Mouse (Mus musculus): Measurements from ENCODE around the gene Sorcs2.
A peak's percentile ranks its signal among the peaks of the same experiment; 100 is the strongest.

Gene Sorcs2

GRCm38 (mm10) chr5:36320667-36321066 lies 77.3 kb downstream of the Sorcs2 start:
- no peak for TF ChIP-seq NANOG (IDR thresholded peaks at IDR 0.05; ENCODE audit: borderline replicate concordance, low read length)
- no peak for TF ChIP-seq POU5F1 (IDR thresholded peaks at IDR 0.05; ENCODE audit: borderline replicate concordance, low read length)
- TF ChIP-seq CTCF (conservative IDR thresholded peaks at IDR 0.05; ENCODE audit: low read length) = no peak
- peaks cover 33% of the 10 kb centered on the region for H3K4me1 ChIP-seq (replicated peaks; ENCODE audit: low read depth, low read length)

GRCm38 (mm10) chr5:36317641-36318368 lies 80.1 kb downstream of the Sorcs2 start:
- no peak overlapping the region for H3K4me3 ChIP-seq (replicated peaks; ENCODE audit: low read length)
- no peaks in the 10 kb centered on the region for H3K9me3 ChIP-seq (ENCODE audit: low read length)
- peaks cover 57% of the 10 kb centered on the region for H3K4me1 ChIP-seq (replicated peaks; ENCODE audit: low read depth, low read length)
- H3K36me3 ChIP-seq (ENCODE audit: insufficient read depth, low read length) = no peaks in the 10 kb centered on the region
- no peaks in the 10 kb centered on the region for H3K27me3 ChIP-seq (ENCODE audit: insufficient read depth, low read length)
- TF ChIP-seq CTCF (conservative IDR thresholded peaks at IDR 0.05; ENCODE audit: low read length) (no peak), POU5F1 (IDR thresholded peaks at IDR 0.05; ENCODE audit: borderline replicate concordance, low read length) (no peak), NANOG (IDR thresholded peaks at IDR 0.05; ENCODE audit: borderline replicate concordance, low read length) (no peak)

More at GRCm38 (mm10) chr5:36320667-36321066, 77.3 kb downstream of the Sorcs2 start:
- Histone ChIP-seq H3K36me3 (ENCODE audit: insufficient read depth, low read length) (no peaks in the 10 kb centered on the region), H3K9me3 (ENCODE audit: low read length) (no peaks in the 10 kb centered on the region), H3K4me3 (replicated peaks; ENCODE audit: low read length) (no peak overlapping the region), H3K27me3 (ENCODE audit: insufficient read depth, low read length) (no peaks in the 10 kb centered on the region)

- H3K4me1 ChIP-seq (replicated peaks; ENCODE audit: low read depth, low read length) = peaks cover 33% of the 10 kb centered on the region
- no peaks in the 10 kb centered on the region for H3K36me3 ChIP-seq (ENCODE audit: insufficient read depth, low read length)
- TF ChIP-seq CTCF (conservative IDR thresholded peaks at IDR 0.05; ENCODE audit: low read length) (no peak), NANOG (IDR thresholded peaks at IDR 0.05; ENCODE audit: borderline replicate concordance, low read length) (no peak), POU5F1 (IDR thresholded peaks at IDR 0.05; ENCODE audit: borderline replicate concordance, low read length) (no peak)
- H3K4me3 ChIP-seq (replicated peaks; ENCODE audit: low read length) = no peak overlapping the region
- no peaks in the 10 kb centered on the region for H3K9me3 ChIP-seq (ENCODE audit: low read length)
- H3K27me3 ChIP-seq (ENCODE audit: insufficient read depth, low read length) = no peaks in the 10 kb centered on the region
Measured at GRCm38 (mm10) chr5:36315106-36315505, 82.8 kb downstream of the Sorcs2 start.

- peaks cover 31% of the 10 kb centered on the region for H3K4me1 ChIP-seq (replicated peaks; ENCODE audit: low read depth, low read length)
- no peaks in the 10 kb centered on the region for H3K9me3 ChIP-seq (ENCODE audit: low read length)
- no peak for TF ChIP-seq POU5F1 (IDR thresholded peaks at IDR 0.05; ENCODE audit: borderline replicate concordance, low read length)
- no peak for TF ChIP-seq NANOG (IDR thresholded peaks at IDR 0.05; ENCODE audit: borderline replicate concordance, low read length)
- no peak for TF ChIP-seq CTCF (conservative IDR thresholded peaks at IDR 0.05; ENCODE audit: low read length)
- H3K4me3 ChIP-seq (replicated peaks; ENCODE audit: low read length) = peak overlapping the region; percentile 62
- no peaks in the 10 kb centered on the region for H3K36me3 ChIP-seq (ENCODE audit: insufficient read depth, low read length)
- H3K27me3 ChIP-seq (ENCODE audit: insufficient read depth, low read length) = no peaks in the 10 kb centered on the region
Measured at GRCm38 (mm10) chr5:36313353-36314079, 84.4 kb downstream of the Sorcs2 start.

- Histone ChIP-seq H3K27me3 (ENCODE audit: insufficient read depth, low read length) (no peaks in the 10 kb centered on the region), H3K9me3 (ENCODE audit: low read length) (no peaks in the 10 kb centered on the region), H3K4me3 (replicated peaks; ENCODE audit: low read length) (0 out of 2 replicates have a peak overlapping the region, but pooled peaks have one; percentile 62), H3K36me3 (ENCODE audit: insufficient read depth, low read length) (no peaks in the 10 kb centered on the region), H3K4me1 (replicated peaks; ENCODE audit: low read depth, low read length) (peaks cover 31% of the 10 kb centered on the region)
- TF ChIP-seq CTCF (conservative IDR thresholded peaks at IDR 0.05; ENCODE audit: low read length) (no peak), NANOG (IDR thresholded peaks at IDR 0.05; ENCODE audit: borderline replicate concordance, low read length) (no peak), POU5F1 (IDR thresholded peaks at IDR 0.05; ENCODE audit: borderline replicate concordance, low read length) (no peak)
Measured at GRCm38 (mm10) chr5:36312926-36313325, 85.0 kb downstream of the Sorcs2 start.

- no peak overlapping the region for H3K4me3 ChIP-seq (replicated peaks; ENCODE audit: low read length)
- H3K36me3 ChIP-seq (ENCODE audit: insufficient read depth, low read length) = no peaks in the 10 kb centered on the region
- TF ChIP-seq CTCF (conservative IDR thresholded peaks at IDR 0.05; ENCODE audit: low read length) (no peak), NANOG (IDR thresholded peaks at IDR 0.05; ENCODE audit: borderline replicate concordance, low read length) (no peak), POU5F1 (IDR thresholded peaks at IDR 0.05; ENCODE audit: borderline replicate concordance, low read length) (no peak)
- no peaks in the 10 kb centered on the region for H3K9me3 ChIP-seq (ENCODE audit: low read length)
- H3K4me1 ChIP-seq (replicated peaks; ENCODE audit: low read depth, low read length) = peaks cover 2% of the 10 kb centered on the region
- peaks cover 10% of the 10 kb centered on the region; the same call in 1 of the 2 replicates for H3K27me3 ChIP-seq (ENCODE audit: insufficient read depth, low read length)
Measured at GRCm38 (mm10) chr5:36304299-36304980, 93.5 kb downstream of the Sorcs2 start.

GRCm38 (mm10) chr5:36301166-36301565 lies 96.8 kb downstream of the Sorcs2 start:
- TF ChIP-seq CTCF (conservative IDR thresholded peaks at IDR 0.05; ENCODE audit: low read length) = no peak
- no peak for TF ChIP-seq NANOG (IDR thresholded peaks at IDR 0.05; ENCODE audit: borderline replicate concordance, low read length)
- no peak for TF ChIP-seq POU5F1 (IDR thresholded peaks at IDR 0.05; ENCODE audit: borderline replicate concordance, low read length)
- Histone ChIP-seq H3K36me3 (ENCODE audit: insufficient read depth, low read length) (no peaks in the 10 kb centered on the region), H3K4me1 (replicated peaks; ENCODE audit: low read depth, low read length) (peaks cover 12% of the 10 kb centered on the region), H3K27me3 (ENCODE audit: insufficient read depth, low read length) (peaks cover 17% of the 10 kb centered on the region; the same call in 1 of the 2 replicates), H3K9me3 (ENCODE audit: low read length) (no peaks in the 10 kb centered on the region), H3K4me3 (replicated peaks; ENCODE audit: low read length) (no peak overlapping the region)

- H3K4me1 ChIP-seq (replicated peaks; ENCODE audit: low read depth, low read length) = peaks cover 19% of the 10 kb centered on the region
- H3K36me3 ChIP-seq (ENCODE audit: insufficient read depth, low read length) = no peaks in the 10 kb centered on the region
- TF ChIP-seq NANOG (IDR thresholded peaks at IDR 0.05; ENCODE audit: borderline replicate concordance, low read length) = no peak
- no peak for TF ChIP-seq CTCF (conservative IDR thresholded peaks at IDR 0.05; ENCODE audit: low read length)
- no peak for TF ChIP-seq POU5F1 (IDR thresholded peaks at IDR 0.05; ENCODE audit: borderline replicate concordance, low read length)
- peaks cover 17% of the 10 kb centered on the region; the same call in 1 of the 2 replicates for H3K27me3 ChIP-seq (ENCODE audit: insufficient read depth, low read length)
- no peaks in the 10 kb centered on the region for H3K9me3 ChIP-seq (ENCODE audit: low read length)
- no peak overlapping the region for H3K4me3 ChIP-seq (replicated peaks; ENCODE audit: low read length)
Measured at GRCm38 (mm10) chr5:36298049-36298448, 99.9 kb downstream of the Sorcs2 start.
